Mouse (Mus musculus) intestine, embryonic 15.5 days (tissue): ENCODE measurements around the gene Zfp414. TPM values are rescaled to one million over a fixed set of nuclear protein-coding genes. Genes with fewer than 3 reads are reported as not detected.
A peak's percentile ranks its signal among the peaks of the same experiment; 100 is the strongest.

Experiments used
- ATAC-seq: fragments of 200-750 bp; cut with Nextera tagmentation; 2 replicates; pipeline ENCODE4 v1.8.0; 2017; ENCODE audit warnings: moderate TSS enrichment, moderate library complexity
- H3K27ac ChIP-seq: fragments of 300-500 bp; sonication (generic); 2 replicates; pipeline ENCODE4 v1.5.1; 2015; ENCODE audit warnings: mild to moderate bottlenecking, inconsistent platforms
- H3K27me3 ChIP-seq: fragments of 300-500 bp; sonication (generic); replicated peaks from 2 replicates; pipeline ENCODE4 v1.6.1; 2015; ENCODE audit warnings: inconsistent platforms
- H3K36me3 ChIP-seq: fragments of 300-500 bp; sonication (generic); 2 replicates; pipeline ENCODE4 v1.6.1; 2015; ENCODE audit warnings: inconsistent platforms
- H3K4me1 ChIP-seq: fragments of 300-500 bp; sonication (generic); replicated peaks from 2 replicates; pipeline ENCODE4 v1.6.1; 2015; ENCODE audit warnings: inconsistent platforms
- H3K4me2 ChIP-seq: fragments of 300-500 bp; sonication (generic); replicated peaks from 2 replicates; pipeline ENCODE4 v1.6.1; 2015; ENCODE audit warnings: mild to moderate bottlenecking, inconsistent platforms
- H3K4me3 ChIP-seq: fragments of 300-500 bp; sonication (generic); replicated peaks from 2 replicates; pipeline ENCODE4 v1.5.1; 2015; ENCODE audit warnings: inconsistent platforms
- H3K9ac ChIP-seq: fragments of 300-500 bp; sonication (generic); 2 replicates; pipeline ENCODE4 v1.6.1; 2015; ENCODE audit warnings: inconsistent platforms
- H3K9me3 ChIP-seq: fragments of 300-500 bp; sonication (generic); 2 replicates; pipeline ENCODE4 v1.6.1; 2016; ENCODE audit warnings: inconsistent platforms
- WGBS: fragments of 180-500 bp; shearing (Covaris S2); methylation state at CpG from one replicate; pipeline ENCODE4 v1.1.7; 2015; 5-methylcytosine and 5-hydroxymethylcytosine counted together
- polyA plus RNA-seq: library from polyadenylated mRNA; unstranded; fragments of >200 nt; fragmentation: Nextera tagmentation; extraction: Ambion mirVana; gene quantifications from 2 replicates; pipeline ENCODE4 v1.2.1, GENCODE M21; 2015

Gene Zfp414
- polyA plus RNA-seq, 1 experiment from 2014 or later, result 37.0 TPM

- Histone ChIP-seq H3K4me1 (peaks cover 7% of the 10 kb centered on the region), H3K4me3 (peak overlapping the region; percentile 75), H3K27ac (peak overlapping the region; percentile 99), H3K36me3 (peaks cover 13% of the 10 kb centered on the region), H3K4me2 (peak overlapping the region; percentile 60), H3K27me3 (no peaks in the 10 kb centered on the region), H3K9ac (peak overlapping the region; percentile 86), H3K9me3 (no peaks in the 10 kb centered on the region)
- ATAC-seq, result peak; percentile 40
- 68% methylated on average over 12 of the region's 12 CpGs for WGBS
Measured at GRCm38 (mm10) chr17:33629487-33630125, 716 bp downstream of the Zfp414 start.

DNA sequence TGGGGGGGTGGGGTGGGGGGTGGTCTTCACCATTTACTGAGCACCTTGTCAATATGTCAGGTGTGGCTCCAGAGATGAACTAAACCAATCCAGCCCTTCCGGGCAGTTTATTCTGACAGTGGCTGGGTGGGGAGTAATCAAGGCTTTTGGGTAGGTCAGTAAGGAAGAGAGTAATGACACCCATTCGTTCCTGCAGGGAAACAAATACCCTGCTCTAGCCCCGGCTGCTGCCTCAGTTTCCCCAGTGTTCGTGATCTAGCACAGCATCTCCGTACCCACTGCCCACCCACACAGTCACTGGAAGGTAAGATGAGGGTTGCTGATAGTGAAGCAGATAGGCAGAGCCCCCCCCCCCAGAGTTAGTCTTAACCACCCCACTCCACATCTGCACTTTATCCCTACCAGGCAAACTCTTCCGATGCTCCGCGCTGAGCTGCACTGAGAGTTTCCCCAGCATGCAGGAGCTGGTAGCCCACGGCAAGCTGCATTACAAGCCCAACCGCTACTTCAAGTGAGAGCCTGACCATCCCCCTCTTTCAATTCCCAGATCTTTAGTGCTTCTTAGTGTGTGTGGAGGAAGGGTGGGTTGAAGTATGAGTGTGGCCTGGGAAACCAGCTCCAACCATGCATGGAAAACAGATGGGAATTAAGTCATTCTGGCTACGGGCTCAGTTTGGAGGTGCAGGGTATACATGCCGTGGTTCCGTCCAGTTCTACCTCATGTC, 1.4 kb downstream of the Zfp414 start:
- WGBS, result 79% methylated on average over 13 of the region's 13 CpGs
- Histone ChIP-seq H3K4me1 (peaks cover 7% of the 10 kb centered on the region), H3K27me3 (no peaks in the 10 kb centered on the region), H3K9ac (no peak overlapping the region), H3K4me3 (no peak overlapping the region), H3K36me3 (peaks cover 13% of the 10 kb centered on the region), H3K4me2 (peak overlapping the region; percentile 60), H3K9me3 (no peaks in the 10 kb centered on the region), H3K27ac (no peak overlapping the region)
- no peak for ATAC-seq

DNA sequence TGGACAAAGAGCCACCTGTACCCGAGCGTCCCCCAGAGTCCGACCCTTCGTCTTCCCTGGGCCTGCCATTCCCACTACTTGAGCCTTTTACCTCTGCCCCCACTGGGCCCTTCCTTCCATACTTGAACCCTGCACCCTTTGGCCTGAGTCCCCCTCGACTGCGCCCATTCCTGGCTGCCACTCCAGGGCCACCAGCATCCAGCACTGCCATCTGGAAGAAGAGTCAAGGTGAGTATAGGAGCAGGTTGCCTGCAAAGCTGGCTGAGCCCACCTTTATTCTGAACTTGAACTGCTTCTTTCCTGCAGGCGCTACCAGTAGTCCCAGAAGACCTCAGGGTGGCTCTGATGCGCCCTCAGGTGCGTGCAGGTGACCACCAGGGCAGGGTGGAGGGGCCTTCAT, 2.3 kb downstream of the Zfp414 start:
- Histone ChIP-seq H3K4me1 (peaks cover 7% of the 10 kb centered on the region), H3K9ac (no peak overlapping the region), H3K27me3 (no peaks in the 10 kb centered on the region), H3K4me2 (no peak overlapping the region), H3K4me3 (no peak overlapping the region), H3K27ac (no peak overlapping the region), H3K9me3 (no peaks in the 10 kb centered on the region), H3K36me3 (peaks cover 13% of the 10 kb centered on the region)
- ATAC-seq, result no peak
- 95% methylated on average over 9 of the region's 9 CpGs for WGBS

- no peak overlapping the region for H3K27ac ChIP-seq
- H3K4me3 ChIP-seq, result no peak overlapping the region
- no peaks in the 10 kb centered on the region for H3K27me3 ChIP-seq
- 84% methylated on average over 5 of the region's 5 CpGs for WGBS
- peaks cover 7% of the 10 kb centered on the region for H3K4me1 ChIP-seq
- H3K36me3 ChIP-seq, result peaks cover 13% of the 10 kb centered on the region
- H3K9me3 ChIP-seq, result no peaks in the 10 kb centered on the region
- ATAC-seq, result no peak
- no peak overlapping the region for H3K9ac ChIP-seq
- no peak overlapping the region for H3K4me2 ChIP-seq
Measured at GRCm38 (mm10) chr17:33631796-33632195, 2.9 kb downstream of the Zfp414 start.

DNA sequence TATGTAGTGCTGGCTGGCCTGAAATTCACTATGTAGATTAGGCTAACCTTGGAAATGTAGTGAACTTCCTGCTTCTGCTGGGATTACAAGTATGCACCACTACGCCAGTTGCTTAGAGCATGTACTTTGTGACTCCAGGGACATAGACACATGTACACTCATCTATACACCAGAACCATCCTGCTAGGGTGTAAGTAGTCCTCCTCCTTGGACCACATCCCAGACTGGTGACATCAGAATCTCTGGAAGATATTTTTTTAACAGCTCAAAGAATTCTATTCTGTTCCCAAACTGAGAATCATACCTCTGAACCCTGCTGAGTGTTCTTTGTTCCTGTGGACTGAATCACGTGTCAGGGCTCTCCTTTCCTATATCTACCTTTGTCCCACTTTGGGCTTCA, 8.1 kb downstream of the Zfp414 start:
- Histone ChIP-seq H3K27me3 (no peaks in the 10 kb centered on the region), H3K9me3 (no peaks in the 10 kb centered on the region), H3K4me2 (no peak overlapping the region), H3K36me3 (peaks cover under 1% of the 10 kb centered on the region; the same call in 1 of the 2 replicates), H3K9ac (no peak overlapping the region), H3K4me1 (no peaks in the 10 kb centered on the region), H3K27ac (no peak overlapping the region), H3K4me3 (no peak overlapping the region)
- 73% methylated on average over 2 of the region's 2 CpGs for WGBS
- no peak for ATAC-seq

DNA sequence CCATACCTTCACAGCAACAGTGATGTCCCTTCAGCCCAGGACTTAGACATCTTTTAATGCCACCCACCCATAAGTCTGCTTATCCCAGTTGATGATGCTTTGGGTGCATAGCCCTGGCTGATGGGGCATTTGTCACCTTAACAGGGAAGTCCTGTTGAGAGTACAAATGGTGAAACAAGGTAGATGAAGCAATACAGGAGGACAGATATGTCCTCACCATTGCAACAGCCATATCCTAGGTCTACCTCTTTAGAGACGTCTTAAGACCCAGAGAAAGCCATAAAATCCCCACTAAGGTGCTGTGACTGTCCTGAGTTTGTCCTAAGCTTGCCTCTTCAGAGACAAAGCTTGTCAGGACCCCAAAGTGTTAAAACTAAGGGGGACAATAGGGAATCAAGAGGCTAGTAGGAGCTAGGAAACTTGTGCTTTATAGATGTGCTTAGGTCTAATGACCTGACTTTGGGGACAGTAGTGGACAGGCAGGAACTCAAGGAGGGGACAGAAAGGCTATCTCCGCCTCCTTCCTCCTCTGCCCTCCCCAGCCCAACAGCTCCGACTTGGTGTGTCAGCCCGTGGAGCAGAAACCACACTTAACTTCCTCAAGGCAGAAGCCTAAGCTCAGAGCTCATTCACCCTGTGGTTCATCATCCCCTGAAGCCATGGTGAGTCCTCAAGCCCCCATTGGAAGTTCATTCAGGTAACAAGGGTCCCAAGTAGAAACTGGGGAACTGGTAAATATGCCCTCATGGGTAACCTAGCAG, 8.8 kb downstream of the Zfp414 start, which contains the start of gene Pram1:
Pram1 (plus strand) TSS at position 541 of the 761 bp plus-strand sequence.
- Histone ChIP-seq H3K4me2 (no peak within 1 kb of the TSS), H3K4me1 (no peaks in the 10 kb centered on the region), H3K27me3 (no peaks in the 10 kb centered on the region), H3K4me3 (no peak within 1 kb of the TSS), H3K9me3 (no peaks in the 10 kb centered on the region), H3K9ac (no peak within 1 kb of the TSS), H3K27ac (no peak within 1 kb of the TSS), H3K36me3 (no peaks in the 10 kb centered on the region; the same call in 1 of the 2 replicates)
- ATAC-seq, result no peak
- 87% methylated on average over 4 of the region's 4 CpGs for WGBS

GRCm38 (mm10) chr17:33639743-33640142, 10.9 kb downstream of the Zfp414 start:
- Histone ChIP-seq H3K9ac (no peak overlapping the region), H3K27ac (no peak overlapping the region), H3K4me2 (no peak overlapping the region), H3K4me1 (no peaks in the 10 kb centered on the region), H3K9me3 (no peaks in the 10 kb centered on the region), H3K27me3 (no peaks in the 10 kb centered on the region), H3K4me3 (no peak overlapping the region), H3K36me3 (peaks cover 10% of the 10 kb centered on the region)
- ATAC-seq, result no peak
- 54% methylated on average over 6 of the region's 6 CpGs for WGBS

GRCm38 (mm10) chr17:33644068-33644467, 15.2 kb downstream of the Zfp414 start:
- Histone ChIP-seq H3K36me3 (peaks cover 42% of the 10 kb centered on the region), H3K4me2 (no peak overlapping the region), H3K4me1 (no peaks in the 10 kb centered on the region), H3K27ac (no peak overlapping the region), H3K9ac (no peak overlapping the region), H3K27me3 (no peaks in the 10 kb centered on the region), H3K4me3 (no peak overlapping the region), H3K9me3 (no peaks in the 10 kb centered on the region)
- no peak for ATAC-seq
- WGBS, result 90% methylated on average over 4 of the region's 4 CpGs

- Histone ChIP-seq H3K27ac (no peak overlapping the region), H3K9ac (no peak overlapping the region), H3K4me3 (no peak overlapping the region), H3K4me2 (no peak overlapping the region), H3K9me3 (no peaks in the 10 kb centered on the region), H3K36me3 (peaks cover 51% of the 10 kb centered on the region), H3K4me1 (no peaks in the 10 kb centered on the region), H3K27me3 (no peaks in the 10 kb centered on the region)
- ATAC-seq, result no peak
- 93% methylated on average over 8 of the region's 8 CpGs for WGBS
Measured at GRCm38 (mm10) chr17:33645073-33645472, 16.2 kb downstream of the Zfp414 start.

DNA sequence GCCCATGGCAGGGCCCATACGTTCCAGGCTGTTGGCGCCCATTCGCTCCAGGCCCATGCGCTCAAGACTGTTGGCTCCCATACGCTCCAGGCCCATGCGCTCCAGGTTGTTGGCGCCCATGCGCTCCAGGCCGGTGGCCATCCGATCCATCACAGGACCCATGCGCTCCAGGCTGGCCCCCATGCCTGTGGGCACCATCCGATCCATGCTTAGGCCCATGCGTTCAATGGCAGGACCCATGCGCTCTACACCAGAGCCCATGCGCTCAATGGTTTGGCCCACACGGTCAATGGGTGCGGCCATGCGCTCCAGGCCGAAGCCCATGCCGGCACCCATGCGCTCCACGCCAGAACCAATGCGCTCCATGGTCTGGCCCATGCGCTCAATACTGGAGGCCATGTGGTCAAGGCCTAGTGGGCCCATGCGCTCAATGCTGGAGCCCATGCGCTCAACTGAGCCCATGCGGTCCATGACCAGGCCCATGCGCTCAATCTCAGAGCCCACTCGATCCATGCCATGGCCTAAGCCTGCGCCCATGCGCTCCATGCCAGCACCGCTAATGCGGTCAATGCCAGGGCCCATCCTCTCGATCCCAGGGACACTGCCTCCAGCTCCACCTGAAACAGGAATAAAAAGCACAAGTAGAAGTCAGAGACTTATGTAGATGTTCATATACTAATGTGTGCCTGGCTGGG, 21.0 kb downstream of the Zfp414 start:
- H3K4me1 ChIP-seq, result no peaks in the 10 kb centered on the region
- H3K4me2 ChIP-seq, result no peak overlapping the region
- H3K4me3 ChIP-seq, result no peak overlapping the region
- no peak overlapping the region for H3K9ac ChIP-seq
- H3K27me3 ChIP-seq, result no peaks in the 10 kb centered on the region
- no peak overlapping the region for H3K27ac ChIP-seq
- H3K9me3 ChIP-seq, result no peaks in the 10 kb centered on the region
- peaks cover 50% of the 10 kb centered on the region for H3K36me3 ChIP-seq
- 98% methylated on average over 34 of the region's 34 CpGs for WGBS
- ATAC-seq, result peak; percentile 62

DNA sequence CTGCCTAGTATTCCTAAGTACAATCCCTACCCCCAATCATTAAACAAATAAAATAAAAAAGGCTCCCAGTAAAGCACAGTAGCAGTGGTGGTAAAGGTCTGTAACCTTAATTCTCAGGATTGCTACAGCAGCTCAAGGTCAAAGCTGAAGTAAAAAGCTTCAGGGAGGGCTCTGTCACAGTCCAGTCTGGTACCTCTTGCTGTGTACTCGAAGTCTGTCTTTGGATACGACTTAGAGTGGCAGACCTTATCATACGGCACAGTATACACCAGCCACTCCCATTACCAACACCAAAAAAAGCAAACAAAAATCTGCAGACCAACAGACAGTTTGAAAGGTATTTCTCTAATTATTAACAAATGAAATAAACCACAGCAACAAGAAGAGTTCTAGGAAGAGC, 37.9 kb downstream of the Zfp414 start:
- ATAC-seq, result no peak
- no peak overlapping the region for H3K9ac ChIP-seq
- no peak overlapping the region for H3K27ac ChIP-seq
- no peak overlapping the region for H3K4me2 ChIP-seq
- WGBS, result 71% methylated on average over 3 of the region's 3 CpGs
- no peak overlapping the region for H3K4me3 ChIP-seq
- peaks cover 18% of the 10 kb centered on the region for H3K36me3 ChIP-seq
- no peaks in the 10 kb centered on the region for H3K27me3 ChIP-seq
- H3K4me1 ChIP-seq, result no peaks in the 10 kb centered on the region
- H3K9me3 ChIP-seq, result no peaks in the 10 kb centered on the region

DNA sequence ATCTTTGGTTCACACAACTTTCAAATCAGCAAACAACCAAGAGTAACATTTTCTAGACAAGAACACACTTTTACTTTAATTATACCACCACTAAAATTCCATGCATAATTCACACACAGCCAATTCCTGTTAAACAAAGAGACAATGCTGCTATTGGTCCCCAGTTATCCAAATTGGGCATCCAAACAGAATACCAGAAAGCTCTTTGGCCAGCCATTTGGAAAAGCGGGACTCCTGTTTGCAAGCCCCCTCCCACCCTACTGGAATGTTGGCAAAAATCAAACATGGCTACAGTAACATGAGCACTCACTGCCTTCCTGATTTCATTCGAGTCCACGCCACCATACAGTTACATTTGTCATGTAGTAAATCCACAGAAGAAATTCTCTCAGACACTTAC, 40.8 kb downstream of the Zfp414 start:
- H3K4me2 ChIP-seq, result no peak overlapping the region
- no peaks in the 10 kb centered on the region for H3K9me3 ChIP-seq
- no peak overlapping the region for H3K4me3 ChIP-seq
- no peak for ATAC-seq
- no peaks in the 10 kb centered on the region for H3K27me3 ChIP-seq
- H3K36me3 ChIP-seq, result peaks cover 5% of the 10 kb centered on the region
- H3K9ac ChIP-seq, result no peak overlapping the region
- H3K27ac ChIP-seq, result no peak overlapping the region
- H3K4me1 ChIP-seq, result no peaks in the 10 kb centered on the region
- WGBS, result 88% methylated on average over 3 of the region's 3 CpGs
